In the genomic region with DNA sequence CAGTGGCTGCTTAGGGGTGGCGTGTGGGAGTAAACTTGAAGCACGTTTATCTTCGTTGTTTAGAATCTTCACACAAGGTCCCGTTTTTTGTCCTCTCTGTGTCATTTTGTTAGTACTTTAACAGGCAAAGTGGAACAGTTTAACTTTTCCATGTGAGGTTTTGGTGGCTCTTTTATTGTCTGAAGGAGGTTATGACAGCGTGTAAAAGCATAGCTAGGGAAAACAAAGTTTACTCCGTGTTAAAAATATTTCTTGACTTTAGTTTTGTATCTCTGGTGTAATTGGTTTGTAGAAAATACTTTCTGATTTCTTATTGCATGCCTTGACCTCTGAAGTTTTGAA, we compare ENCODE assay signal across 8 mouse cellular contexts. TPM values are rescaled to one million over a fixed set of nuclear protein-coding genes. Genes with fewer than 3 reads are reported as not detected.
A peak's percentile ranks its signal among the peaks of the same experiment; 100 is the strongest.
DNase-seq lines count a peak whose midpoint lies in the region; ATAC-seq and TF ChIP-seq lines count a peak whose summit lies in the region.

No protein-coding gene starts in this region.

- WGBS in heart, embryonic 14.5 days = 13% methylated on average over 6 of the region's 6 CpGs
- 17% methylated on average over 6 of the region's 6 CpGs for WGBS in hindbrain, embryonic 10.5 days
- WGBS in midbrain, embryonic 11.5 days = 22% methylated on average over 6 of the region's 6 CpGs

- H3K36me3 ChIP-seq in heart, embryonic 14.5 days (ENCODE audit: control insufficient read depth, insufficient read depth, low read length) = no peaks in the 10 kb centered on the region
- peaks cover 34% of the 10 kb centered on the region for H3K36me3 ChIP-seq in G1E (replicated peaks)
- H3K36me3 ChIP-seq in hindbrain, embryonic 10.5 days = no peaks in the 10 kb centered on the region
- no peaks in the 10 kb centered on the region for H3K36me3 ChIP-seq in midbrain, embryonic 11.5 days (ENCODE audit: control insufficient read depth, insufficient read depth, low read length)

- peaks cover 6 to 10% of the 10 kb centered on the region in 2 experiments for H3K4me1 ChIP-seq in heart, embryonic 14.5 days (ENCODE audit: control insufficient read depth in 2 of 2, insufficient read depth in 2 of 2, low read length in 2 of 2)
- H3K4me1 ChIP-seq in G1E (ENCODE audit: insufficient read depth, low read depth, low read length) = peaks cover 50% of the 10 kb centered on the region
- peaks cover 32% of the 10 kb centered on the region for H3K4me1 ChIP-seq in hindbrain, embryonic 10.5 days (replicated peaks)
- H3K4me1 ChIP-seq in midbrain, embryonic 11.5 days (ENCODE audit: control insufficient read depth, insufficient read depth, low read length) = peaks cover 10% of the 10 kb centered on the region

- peak overlapping the region; percentile 94 for H3K4me2 ChIP-seq in heart, embryonic 14.5 days (ENCODE audit: low read length)
- H3K4me2 ChIP-seq in midbrain, embryonic 11.5 days = peak overlapping the region; percentile 84

- no peaks in the 10 kb centered on the region for H3K9me3 ChIP-seq in heart, embryonic 14.5 days (ENCODE audit: control insufficient read depth, low read length)
- H3K9me3 ChIP-seq in G1E (replicated peaks) = no peaks in the 10 kb centered on the region
- H3K9me3 ChIP-seq in hindbrain, embryonic 10.5 days = no peaks in the 10 kb centered on the region
- H3K9me3 ChIP-seq in midbrain, embryonic 11.5 days (ENCODE audit: control insufficient read depth, low read length) = no peaks in the 10 kb centered on the region

- no peak for DNase-seq in heart, adult 11 months
- no peak for DNase-seq in G1E (ENCODE audit: low spot score)
- DNase-seq in hindbrain, embryonic 10.5 days (ENCODE audit: low spot score) = no peak
- no peak for DNase-seq in midbrain, embryonic 11.5 days (ENCODE audit: low spot score, missing footprints)
- DNase-seq in urinary bladder, postnatal 36 days (ENCODE audit: low spot score in 2 of 2) = no peak
- no peak for DNase-seq in frontal cortex, adult 2 months (ENCODE audit: extremely low spot score in 1 of 2, low spot score in 1 of 2)

- no peak overlapping the region for H3K27ac ChIP-seq in heart, embryonic 14.5 days (replicated peaks in 1 of 2; ENCODE audit: control insufficient read depth in 1 of 2, insufficient read depth in 1 of 2, low read depth in 2 of 2, low read length in 2 of 2)
- H3K27ac ChIP-seq in hindbrain, embryonic 10.5 days = peak overlapping the region; percentile 96
- H3K27ac ChIP-seq in midbrain, embryonic 11.5 days (ENCODE audit: low read depth, low read length) = no peak overlapping the region

- no peaks in the 10 kb centered on the region; the same call in 1 of the 2 replicates for H3K27me3 ChIP-seq in heart, embryonic 14.5 days (ENCODE audit: control insufficient read depth, insufficient read depth, low read length)
- no peaks in the 10 kb centered on the region for H3K27me3 ChIP-seq in G1E (ENCODE audit: insufficient read depth, low read length)
- H3K27me3 ChIP-seq in hindbrain, embryonic 10.5 days (ENCODE audit: insufficient read depth, poor library complexity, severe bottlenecking) = no peaks in the 10 kb centered on the region
- no peaks in the 10 kb centered on the region for H3K27me3 ChIP-seq in midbrain, embryonic 11.5 days (ENCODE audit: control insufficient read depth, insufficient read depth, low read length)

- H3K9ac ChIP-seq in heart, embryonic 14.5 days (ENCODE audit: low read length) = peak overlapping the region; percentile 90
- H3K9ac ChIP-seq in midbrain, embryonic 11.5 days (ENCODE audit: low read length) = peak overlapping the region; percentile 72

- no peak for ATAC-seq in heart, embryonic 14.5 days (ENCODE audit: insufficient number of reproducible peaks, insufficient read depth, low FRiP score, low read depth)
- ATAC-seq in G1E (ENCODE audit: extremely low read depth, insufficient number of reproducible peaks, low FRiP score, poor library complexity, severe bottlenecking) = no peak
- ATAC-seq in midbrain, embryonic 11.5 days (ENCODE audit: low FRiP score) = no peak
- no peak for ATAC-seq in activated CD4-positive, CD25-positive, alpha-beta regulatory T cell, adult 4 months

- no peak for TF ChIP-seq CTCF in G1E (IDR thresholded peaks at IDR 0.05; ENCODE audit: low read depth, low read length)

- peak overlapping the region; percentile 87 for H3K4me3 ChIP-seq in heart, embryonic 14.5 days (ENCODE audit: control insufficient read depth in 1 of 2, insufficient read depth in 1 of 2, low read depth in 1 of 2, low read length in 2 of 2)
- H3K4me3 ChIP-seq in G1E (ENCODE audit: low read depth, low read length) = peak overlapping the region; percentile 90
- H3K4me3 ChIP-seq in hindbrain, embryonic 10.5 days = peak overlapping the region; percentile 92
- peak overlapping the region; percentile 78 for H3K4me3 ChIP-seq in midbrain, embryonic 11.5 days (ENCODE audit: low read depth, low read length)

RNA-seq across cellular contexts. Expression of a gene that starts 1.0 kb away (rescaled TPM):
- 8.1 and 8.3 TPM in 2 replicates for polyA plus RNA-seq in heart, embryonic 14.5 days (2014; fragmentation: Nextera tagmentation; extraction: Ambion mirVana)
- total RNA-seq in G1E (2014; fragmentation: Nextera tagmentation) = 944 and 1,145 TPM in 2 replicates
- total RNA-seq in G1E (2017) = 341 and 380 TPM in 2 replicates
- 51.6 and 52.6 TPM in 2 replicates for polyA plus RNA-seq in G1E (2012)
- 10.1 and 10.2 TPM in 2 replicates for polyA plus RNA-seq in hindbrain, embryonic 10.5 days (2016; fragmentation: Nextera tagmentation; extraction: Ambion mirVana)
- polyA plus RNA-seq in midbrain, embryonic 11.5 days (2014; fragmentation: Nextera tagmentation; extraction: Ambion mirVana) = 10.3 and 10.5 TPM in 2 replicates
- polyA plus RNA-seq in activated CD4-positive, CD25-positive, alpha-beta regulatory T cell, adult 4 months (2017; shearing (Covaris generic)) = 10 to 100 TPM in 1 of 2 experiments, 1 to 10 TPM in 1; 8.3 to 19.3 TPM
- polyA plus RNA-seq in frontal cortex, adult 2 months (2012; rRNA removed) = 7.5 and 7.6 TPM in 2 replicates
